Mouse (Mus musculus): Measurements from ENCODE around the gene Tma16. TPM values are rescaled to one million over a fixed set of nuclear protein-coding genes. Genes with fewer than 3 reads are reported as not detected.

The Tma16 gene
- polyA plus RNA-seq, 2 experiments, result 4.4 to 5.5 TPM

- Histone ChIP-seq H3K4me3 (ENCODE audit: insufficient read depth in 1 of 2, low read depth in 2 of 2, low read length in 2 of 2) (no peak overlapping the region), H3K27me3 (ENCODE audit: control insufficient read depth, insufficient read depth, low read length) (no peaks in the 10 kb centered on the region), H3K4me1 (replicated peaks; ENCODE audit: control insufficient read depth in 2 of 2, insufficient read depth in 2 of 2, low read length in 1 of 2) (0 out of 4 replicates have a peak, but pooled peaks cover 0 to 2% of the 10 kb centered on the region in 2 experiments), H3K9ac (replicated peaks) (no peak overlapping the region), H3K9me3 (ENCODE audit: control insufficient read depth, low read length) (no peaks in the 10 kb centered on the region), H3K27ac (no peak overlapping the region), H3K4me2 (ENCODE audit: low read depth) (no peak overlapping the region), H3K36me3 (replicated peaks; ENCODE audit: control insufficient read depth, insufficient read depth, low read depth) (no peaks in the 10 kb centered on the region)
- DNase-seq (ENCODE audit: low read depth in 3 of 3, low spot score in 3 of 3) (no peak), ATAC-seq (ENCODE audit: insufficient read depth) (no peak)
- 29% methylated on average over 5 of the region's 5 CpGs for WGBS (ENCODE audit: insufficient replicate concordance)
- TF ChIP-seq CTCF (IDR thresholded peaks at IDR 0.05; ENCODE audit: low read depth) (no peak), EP300 (IDR thresholded peaks at IDR 0.05; ENCODE audit: low read depth) (no peak)
These were observed 42.2 kb downstream of the Tma16 start for GRCm38 (mm10) chr8:66444141-66444540.

GRCm38 (mm10) chr8:66442778-66443177 is 43.6 kb downstream of the Tma16 start:
- TF ChIP-seq CTCF (IDR thresholded peaks at IDR 0.05; ENCODE audit: low read depth), result peak; percentile 46
- TF ChIP-seq EP300 (IDR thresholded peaks at IDR 0.05; ENCODE audit: low read depth), result no peak
- DNase-seq (ENCODE audit: low read depth in 3 of 3, low spot score in 3 of 3), result no peak
- Histone ChIP-seq H3K27ac (no peak overlapping the region), H3K36me3 (replicated peaks; ENCODE audit: control insufficient read depth, insufficient read depth, low read depth) (no peaks in the 10 kb centered on the region), H3K27me3 (ENCODE audit: control insufficient read depth, insufficient read depth, low read length) (no peaks in the 10 kb centered on the region), H3K4me2 (ENCODE audit: low read depth) (no peak overlapping the region), H3K4me3 (ENCODE audit: insufficient read depth in 1 of 2, low read depth in 2 of 2, low read length in 2 of 2) (no peak overlapping the region), H3K9me3 (ENCODE audit: control insufficient read depth, low read length) (no peaks in the 10 kb centered on the region), H3K9ac (replicated peaks) (no peak overlapping the region), H3K4me1 (replicated peaks; ENCODE audit: control insufficient read depth in 2 of 2, insufficient read depth in 2 of 2, low read length in 1 of 2) (peaks cover 0 to 2% of the 10 kb centered on the region in 2 experiments; a peak in 1 of 4 replicates)
- ATAC-seq (ENCODE audit: insufficient read depth), result no peak
- 36% methylated on average over 1 of the region's 1 CpGs for WGBS (ENCODE audit: insufficient replicate concordance)

GRCm38 (mm10) chr8:66441123-66441522 is 45.2 kb downstream of the Tma16 start:
- H3K36me3 ChIP-seq (replicated peaks; ENCODE audit: control insufficient read depth, insufficient read depth, low read depth), result no peaks in the 10 kb centered on the region
- no peak for TF ChIP-seq CTCF (IDR thresholded peaks at IDR 0.05; ENCODE audit: low read depth)
- no peak for TF ChIP-seq EP300 (IDR thresholded peaks at IDR 0.05; ENCODE audit: low read depth)
- H3K9ac ChIP-seq (replicated peaks), result no peak overlapping the region
- no peaks in the 10 kb centered on the region for H3K27me3 ChIP-seq (ENCODE audit: control insufficient read depth, insufficient read depth, low read length)
- no peak overlapping the region for H3K4me2 ChIP-seq (ENCODE audit: low read depth)
- no peak for ATAC-seq (ENCODE audit: insufficient read depth)
- no peak overlapping the region for H3K4me3 ChIP-seq (ENCODE audit: insufficient read depth in 1 of 2, low read depth in 2 of 2, low read length in 2 of 2)
- no peaks in the 10 kb centered on the region for H3K9me3 ChIP-seq (ENCODE audit: control insufficient read depth, low read length)
- WGBS (ENCODE audit: insufficient replicate concordance), result 26% methylated on average over 1 of the region's 1 CpGs
- H3K27ac ChIP-seq, result no peak overlapping the region
- DNase-seq (ENCODE audit: low read depth in 3 of 3, low spot score in 3 of 3), result no peak
- peaks cover 0 to 2% of the 10 kb centered on the region in 2 experiments; a peak in 1 of 4 replicates for H3K4me1 ChIP-seq (replicated peaks; ENCODE audit: control insufficient read depth in 2 of 2, insufficient read depth in 2 of 2, low read length in 1 of 2)

- Histone ChIP-seq H3K4me3 (ENCODE audit: insufficient read depth in 1 of 2, low read depth in 2 of 2, low read length in 2 of 2) (no peak overlapping the region), H3K27ac (no peak overlapping the region), H3K27me3 (ENCODE audit: control insufficient read depth, insufficient read depth, low read length) (no peaks in the 10 kb centered on the region), H3K4me1 (replicated peaks; ENCODE audit: control insufficient read depth in 2 of 2, insufficient read depth in 2 of 2, low read length in 1 of 2) (peaks cover 0 to 2% of the 10 kb centered on the region in 2 experiments; a peak in 1 of 4 replicates), H3K4me2 (ENCODE audit: low read depth) (no peak overlapping the region), H3K36me3 (replicated peaks; ENCODE audit: control insufficient read depth, insufficient read depth, low read depth) (no peaks in the 10 kb centered on the region), H3K9me3 (ENCODE audit: control insufficient read depth, low read length) (no peaks in the 10 kb centered on the region), H3K9ac (replicated peaks) (no peak overlapping the region)
- ATAC-seq (ENCODE audit: insufficient read depth) (no peak), DNase-seq (ENCODE audit: low read depth in 3 of 3, low spot score in 3 of 3) (no peak)
- no peak for TF ChIP-seq CTCF (IDR thresholded peaks at IDR 0.05; ENCODE audit: low read depth)
- TF ChIP-seq EP300 (IDR thresholded peaks at IDR 0.05; ENCODE audit: low read depth), result no peak
- 55% methylated on average over 4 of the region's 4 CpGs for WGBS (ENCODE audit: insufficient replicate concordance)
These were observed 47.9 kb downstream of the Tma16 start for GRCm38 (mm10) chr8:66438468-66438867.

- H3K4me1 ChIP-seq (replicated peaks; ENCODE audit: control insufficient read depth in 2 of 2, insufficient read depth in 2 of 2, low read length in 1 of 2), result peaks cover 0 to 2% of the 10 kb centered on the region in 2 experiments; a peak in 1 of 4 replicates
- H3K4me2 ChIP-seq (ENCODE audit: low read depth), result no peak overlapping the region
- H3K27ac ChIP-seq, result no peak overlapping the region
- H3K9me3 ChIP-seq (ENCODE audit: control insufficient read depth, low read length), result no peaks in the 10 kb centered on the region
- no peaks in the 10 kb centered on the region for H3K27me3 ChIP-seq (ENCODE audit: control insufficient read depth, insufficient read depth, low read length)
- no peak overlapping the region for H3K4me3 ChIP-seq (ENCODE audit: insufficient read depth in 1 of 2, low read depth in 2 of 2, low read length in 2 of 2)
- H3K36me3 ChIP-seq (replicated peaks; ENCODE audit: control insufficient read depth, insufficient read depth, low read depth), result no peaks in the 10 kb centered on the region
- DNase-seq (ENCODE audit: low read depth in 3 of 3, low spot score in 3 of 3), result no peak
- H3K9ac ChIP-seq (replicated peaks), result no peak overlapping the region
- TF ChIP-seq CTCF (IDR thresholded peaks at IDR 0.05; ENCODE audit: low read depth) (no peak), EP300 (IDR thresholded peaks at IDR 0.05; ENCODE audit: low read depth) (no peak)
- WGBS (ENCODE audit: insufficient replicate concordance), result 8% methylated on average over 3 of the region's 3 CpGs
- ATAC-seq (ENCODE audit: insufficient read depth), result no peak
These were observed 48.4 kb downstream of the Tma16 start for GRCm38 (mm10) chr8:66437929-66438328.

Measured in liver, embryonic 14.5 days (tissue).